Mouse (Mus musculus) myocyte (in vitro differentiated cells): Measurements from ENCODE around the gene Prl7d1. TPM values are rescaled to one million over a fixed set of nuclear protein-coding genes. Genes with fewer than 3 reads are reported as not detected.

Experiments
- H3K27me3 ChIP-seq: one replicate; pipeline ENCODE4 v1.6.1; 2011; ENCODE audit not compliant: control insufficient read depth, insufficient read depth, insufficient read length
- H3K36me3 ChIP-seq: one replicate; pipeline ENCODE4 v1.6.1; 2011; ENCODE audit not compliant: control insufficient read depth, insufficient read depth
- H3K4me2 ChIP-seq: one replicate; pipeline ENCODE4 v1.6.1; 2011; ENCODE audit warnings: low read depth, control low read depth
- H3K4me3 ChIP-seq: one replicate; pipeline ENCODE4 v1.5.1; 2011; ENCODE audit warnings: mild to moderate bottlenecking, control low read depth, moderate library complexity
- H3K79me2 ChIP-seq: one replicate; pipeline ENCODE4 v1.6.1; 2011; ENCODE audit not compliant: control insufficient read depth, insufficient read depth
- H3ac ChIP-seq: one replicate; pipeline ENCODE4 v1.6.1; 2011; ENCODE audit not compliant: control insufficient read depth, insufficient read length
- CEBPB ChIP-seq: IDR thresholded peaks from 2 replicates; pipeline ENCODE4 v1.6.1; 2011; ENCODE audit warnings: mild to moderate bottlenecking, moderate library complexity; ENCODE audit not compliant: poor library complexity, insufficient read depth, severe bottlenecking
- MAX ChIP-seq: IDR thresholded peaks from one replicate; pipeline ENCODE4 v1.6.1; 2011; ENCODE audit warnings: low read depth, mild to moderate bottlenecking, control low read depth
- MYOG ChIP-seq, 3 experiments: IDR thresholded peaks; one replicate each; pipeline ENCODE4 v1.6.1; 2011; ENCODE audit warnings: control low read depth in 2 of 3, low read depth in 2 of 3, mild to moderate bottlenecking in 2 of 3; ENCODE audit not compliant: insufficient read length in 2 of 3, control insufficient read depth in 1 of 3, insufficient read depth in 1 of 3
- TCF3 ChIP-seq: IDR thresholded peaks from one replicate; pipeline ENCODE4 v1.6.1; 2011; ENCODE audit warnings: low read depth, control low read depth; ENCODE audit not compliant: insufficient read length
- polyA plus RNA-seq: library from polyadenylated mRNA; unstranded; fragments of >200 nt; fragmentation: generic; extraction: Trizol; gene quantifications from one replicate; pipeline ENCODE4 v1.2.1, GENCODE M21; 2012; ENCODE audit warnings: missing spikeins

Prl7d1 gene
- polyA plus RNA-seq, 1 experiment: not detected

- TF ChIP-seq MYOG (IDR thresholded peaks at IDR 0.05; ENCODE audit: control insufficient read depth in 1 of 3, insufficient read depth in 1 of 3, insufficient read length in 2 of 3, low read depth in 2 of 3): no peak
- no peak for TF ChIP-seq CEBPB
- no peak for TF ChIP-seq MAX
- no peak for TF ChIP-seq TCF3
- H3K27me3 ChIP-seq: no peaks in the 10 kb centered on the region
- H3K4me3 ChIP-seq: no peak overlapping the region
- H3ac ChIP-seq: no peak overlapping the region
- H3K4me2 ChIP-seq: no peak overlapping the region
- no peaks in the 10 kb centered on the region for H3K79me2 ChIP-seq
- H3K36me3 ChIP-seq: no peaks in the 10 kb centered on the region
These were observed 55.8 kb downstream of the Prl7d1 start for GRCm38 (mm10) chr13:27660747-27661146.

Other genes starting within 250 kb of the Prl7d1 start
- gene Prl8a8, start 203.5 kb downstream of the Prl7d1 start, polyA plus RNA-seq: not detected
- not detected for gene Prl8a9, start 152.1 kb downstream of the Prl7d1 start, polyA plus RNA-seq
- gene Prl8a1, start 134.6 kb downstream of the Prl7d1 start, polyA plus RNA-seq: not detected
- not detected for gene Prl7b1, start 106.2 kb downstream of the Prl7d1 start, polyA plus RNA-seq
- not detected for gene Prl7a1, start 74.2 kb downstream of the Prl7d1 start, polyA plus RNA-seq
- gene Prl7a2, start 48.7 kb downstream of the Prl7d1 start, polyA plus RNA-seq: not detected
- not detected for gene Prl7c1, start 64.1 kb upstream of the Prl7d1 start, polyA plus RNA-seq
- not detected for gene Prl2a1, start 84.9 kb upstream of the Prl7d1 start, polyA plus RNA-seq
- not detected for gene Prl2c1, start 132.6 kb upstream of the Prl7d1 start, polyA plus RNA-seq